In the genomic region with DNA sequence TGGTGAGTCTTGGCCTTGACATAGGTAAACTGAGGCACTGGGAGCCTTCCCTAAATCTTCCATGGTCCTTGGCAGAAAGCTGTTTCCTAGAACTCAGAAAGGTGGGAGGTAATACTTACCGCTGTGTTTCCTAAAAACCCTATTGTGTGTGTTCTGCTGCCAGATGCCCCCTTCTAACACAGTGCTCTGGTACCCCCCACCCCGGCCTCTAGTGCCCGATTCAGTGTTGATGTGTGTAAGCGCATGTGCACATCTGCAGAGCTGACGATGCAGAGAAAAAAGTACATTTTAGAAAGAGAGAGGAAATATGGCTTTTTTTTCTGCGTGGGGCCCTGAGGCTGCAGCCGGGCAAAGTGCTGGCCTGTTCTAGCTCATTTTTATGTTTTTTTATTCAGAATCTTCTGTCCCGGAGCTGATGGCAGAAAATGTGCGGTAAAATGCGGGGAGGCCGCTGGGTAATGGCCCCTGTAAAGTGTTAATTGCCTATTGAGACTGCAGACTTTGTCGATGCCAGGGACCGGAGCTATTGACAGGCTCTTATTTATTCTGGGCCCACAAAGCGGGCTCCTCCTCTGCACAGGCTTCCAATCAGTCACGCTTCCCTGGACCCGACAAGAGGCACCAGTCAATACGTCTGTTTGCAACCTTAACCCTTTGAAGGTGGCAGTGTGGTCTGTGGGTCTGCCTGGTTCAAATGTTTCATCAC, we compare ENCODE assay signal across 10 mouse cellular contexts.
DNase-seq lines count a peak whose midpoint lies in the region; ATAC-seq lines count a peak whose summit lies in the region.
"Had no signal": no experiment of that assay in that cellular context is flagged by ENCODE, and none has a peak within 500 bp of the region (broad histone marks: within the 10 kb centered on the region; RNA-seq: fewer than 3 reads in every experiment).

No protein-coding gene starts in this region.

- H3K4me3 ChIP-seq in forebrain, embryonic 16.5 days (replicated peaks; ENCODE audit: low read length) = peak overlapping the region; percentile 4; the same call in 1 of the 2 replicates
- peak overlapping the region; percentile 39 for H3K4me3 ChIP-seq in midbrain, embryonic 10.5 days

- ATAC-seq in forebrain, embryonic 16.5 days = peak; percentile 84
- no peak for ATAC-seq in erythroid progenitor cell, adult 5-6 weeks (replicated peaks; ENCODE audit: low FRiP score, poor library complexity, severe bottlenecking)
- ATAC-seq: intestine, postnatal 0 days had no signal

- peak overlapping the region; percentile 46 for H3K4me2 ChIP-seq in forebrain, embryonic 16.5 days (ENCODE audit: low read length)

- H3K27ac ChIP-seq in forebrain, embryonic 16.5 days (ENCODE audit: low read length) = peak overlapping the region; percentile 41
- H3K27ac ChIP-seq in midbrain, embryonic 10.5 days (replicated peaks) = peak overlapping the region; percentile 70

- peaks cover 27% of the 10 kb centered on the region for H3K4me1 ChIP-seq in forebrain, embryonic 16.5 days (replicated peaks; ENCODE audit: control insufficient read depth, insufficient read depth, low read length)
- peaks cover 25% of the 10 kb centered on the region for H3K4me1 ChIP-seq in midbrain, embryonic 10.5 days

- DNase-seq in right cerebral cortex, postnatal 4 days = peak; percentile 10
- no peak for DNase-seq in right cerebral cortex, postnatal 25 days
- peak; percentile 52 for DNase-seq in midbrain, embryonic 10.5 days (ENCODE audit: low spot score)
- peak; percentile 56 for DNase-seq in retina, postnatal 1 day
- no peak for DNase-seq in adrenal gland, postnatal 25 days
- DNase-seq in kidney, adult 8-10 months = no peak
- DNase-seq: lung, postnatal 4 days had no signal

- H3K36me3 ChIP-seq in forebrain, embryonic 16.5 days (ENCODE audit: control insufficient read depth, insufficient read depth) = no peaks in the 10 kb centered on the region
- H3K36me3 ChIP-seq in midbrain, embryonic 10.5 days = no peaks in the 10 kb centered on the region

- no peaks in the 10 kb centered on the region for H3K27me3 ChIP-seq in forebrain, embryonic 16.5 days (replicated peaks; ENCODE audit: control insufficient read depth, insufficient read depth, low read length)
- H3K27me3 ChIP-seq in midbrain, embryonic 10.5 days (ENCODE audit: low read depth, poor library complexity, severe bottlenecking) = no peaks in the 10 kb centered on the region; the same call in 1 of the 2 replicates

- no peaks in the 10 kb centered on the region for H3K9me3 ChIP-seq in forebrain, embryonic 16.5 days (ENCODE audit: control insufficient read depth, low read length)
- no peaks in the 10 kb centered on the region for H3K9me3 ChIP-seq in midbrain, embryonic 10.5 days (replicated peaks)

- WGBS in forebrain, embryonic 16.5 days = 4% methylated on average over 17 of the region's 17 CpGs
- WGBS in midbrain, embryonic 10.5 days = 28% methylated on average over 17 of the region's 17 CpGs

- peak overlapping the region; percentile 42 for H3K9ac ChIP-seq in forebrain, embryonic 16.5 days (replicated peaks; ENCODE audit: low read depth, low read length)

Comparison
In these comparisons a context has a peak if more than half of its experiments do, and no peak if none do; other contexts are left out.
1. DNase-seq: peak in right cerebral cortex, postnatal 4 days (single experiment), midbrain, embryonic 10.5 days (single experiment) and retina, postnatal 1 day (single experiment); none in right cerebral cortex, postnatal 25 days (single experiment), adrenal gland, postnatal 25 days (single experiment) and kidney, adult 8-10 months (0 of 2).